Mouse (Mus musculus) embryonic fibroblast, embryonic 13.5 days (primary cell): ENCODE measurements around the gene D17H6S53E.

Experiments used
- CTCF ChIP-seq: IDR thresholded peaks from 2 replicates; pipeline ENCODE4 v1.5.1; 2011; ENCODE audit warnings: mild to moderate bottlenecking, control low read depth, low read length, moderate library complexity, borderline replicate concordance; ENCODE audit not compliant: insufficient read depth
- POLR2A ChIP-seq: IDR thresholded peaks from 2 replicates; pipeline ENCODE4 v1.6.1; 2011; ENCODE audit warnings: low read depth, mild to moderate bottlenecking, control low read depth, low read length, moderate library complexity

DNA sequence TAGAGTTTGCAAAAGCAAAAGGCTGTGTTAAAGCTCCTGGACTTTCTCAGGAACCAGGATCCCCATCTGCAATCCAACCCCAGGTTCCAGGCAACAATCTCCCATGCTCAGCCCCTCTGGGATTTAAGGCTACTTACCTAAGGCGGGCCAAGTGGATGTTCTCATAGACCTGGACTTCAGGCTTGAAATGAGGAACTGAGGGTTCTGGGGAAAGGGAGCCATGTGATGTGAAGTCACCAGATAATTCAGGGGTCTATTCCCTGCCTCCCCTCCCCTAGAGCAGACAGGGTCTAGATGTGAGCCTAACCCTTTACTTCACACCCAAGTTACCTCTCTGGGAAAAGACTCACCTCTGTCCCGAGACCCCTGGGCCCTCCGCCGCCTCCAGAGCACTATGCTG, 45.5 kb upstream of the D17H6S53E start:
- TF ChIP-seq CTCF (no peak), POLR2A (no peak)
